Mouse (Mus musculus) ES-CJ7 (cell line): ENCODE measurements around the gene Helz2.

Experiments used
- DNase-seq: peaks from one replicate; pipeline ENCODE4 v3.0.0; 2011; ENCODE audit warnings: low read depth, low spot score

The Helz2 gene

GRCm38 (mm10) chr2:181241602-181242313 is at the start of gene Helz2:
Gene Helz2, minus strand, starts transcription at chr2:181242027.
- DNase-seq, result peak; percentile 38

GRCm38 (mm10) chr2:181290937-181291336 is 49.1 kb upstream of the Helz2 start:
- no peak for DNase-seq

DNA sequence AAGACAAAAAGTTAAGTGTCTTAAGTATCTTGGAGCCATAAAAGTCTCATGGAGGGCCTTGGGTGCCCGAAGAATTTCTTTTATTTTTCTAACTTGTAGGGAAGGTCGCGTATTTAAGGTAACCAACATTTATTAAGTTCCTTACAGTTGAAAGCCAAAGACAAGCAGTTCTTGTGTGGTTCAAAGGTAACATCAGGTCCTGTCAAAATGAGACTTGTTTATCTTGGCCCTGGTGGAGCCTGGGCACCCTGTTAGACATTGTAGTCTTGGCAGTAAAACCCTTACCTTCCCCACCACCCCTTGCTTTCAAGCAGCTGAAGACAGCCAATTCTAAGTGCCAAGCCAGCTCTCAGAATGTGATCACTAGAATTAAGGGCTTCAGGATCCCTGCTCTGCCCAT is 46.9 kb upstream of the Helz2 start:
- no peak for DNase-seq

- peak; percentile 99 for DNase-seq
Measured at GRCm38 (mm10) chr2:181287958-181288350, 46.1 kb upstream of the Helz2 start, which contains the start of gene Gmeb2. Gene Gmeb2, minus strand, starts transcription at chr2:181288035.

- DNase-seq, result peak; percentile 64
Measured at GRCm38 (mm10) chr2:181287338-181287957, 45.6 kb upstream of the Helz2 start.

GRCm38 (mm10) chr2:181286629-181287337 is 45.0 kb upstream of the Helz2 start:
- DNase-seq, result no peak

GRCm38 (mm10) chr2:181279968-181280367 is 38.1 kb upstream of the Helz2 start:
- no peak for DNase-seq

- DNase-seq, result no peak
Measured at GRCm38 (mm10) chr2:181277866-181278265, 36.0 kb upstream of the Helz2 start.

GRCm38 (mm10) chr2:181276766-181277165 is 34.9 kb upstream of the Helz2 start:
- DNase-seq, result no peak

DNA sequence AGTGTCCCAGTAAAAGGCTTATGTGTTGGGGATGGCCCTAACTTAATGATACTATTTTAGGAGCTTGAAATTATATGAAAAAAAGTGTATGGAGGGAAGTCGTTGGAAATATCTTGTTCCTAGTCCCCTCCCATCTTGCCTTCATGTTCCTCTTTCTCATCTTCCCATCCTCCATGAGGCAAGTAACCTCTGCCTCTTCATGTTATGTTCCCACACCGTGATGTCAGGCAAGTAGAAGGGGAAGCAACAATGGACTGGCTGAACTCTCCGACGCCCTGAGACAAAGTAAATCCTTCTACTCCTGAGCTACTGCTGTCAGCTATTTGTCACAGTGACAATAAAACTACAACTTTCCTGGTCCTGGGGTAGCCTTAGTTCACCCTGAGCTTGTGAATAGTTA is 32.8 kb upstream of the Helz2 start:
- no peak for DNase-seq

DNA sequence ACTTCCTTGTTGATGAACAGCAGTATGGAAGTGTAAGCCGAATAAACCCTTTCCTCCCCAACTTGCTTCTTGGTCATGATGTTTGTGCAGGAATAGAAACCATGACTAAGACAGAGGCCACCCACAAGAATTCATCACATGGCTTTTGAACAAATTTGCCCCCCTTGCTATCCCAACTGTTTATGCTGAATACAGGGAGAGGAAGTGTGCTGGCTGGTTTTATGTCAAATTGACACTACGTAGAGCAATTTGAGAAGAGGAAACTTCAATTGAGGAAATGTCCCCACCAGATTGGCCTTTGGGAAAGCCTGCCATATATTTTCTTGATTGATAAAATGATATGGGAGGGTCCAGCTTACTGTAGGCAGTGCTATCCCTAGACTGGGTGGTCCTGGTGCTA is 32.0 kb upstream of the Helz2 start:
- no peak for DNase-seq

- DNase-seq, result no peak
Measured at GRCm38 (mm10) chr2:181272092-181272491, 30.3 kb upstream of the Helz2 start.

- DNase-seq, result no peak
Measured at GRCm38 (mm10) chr2:181266839-181267238, 25.0 kb upstream of the Helz2 start.

DNA sequence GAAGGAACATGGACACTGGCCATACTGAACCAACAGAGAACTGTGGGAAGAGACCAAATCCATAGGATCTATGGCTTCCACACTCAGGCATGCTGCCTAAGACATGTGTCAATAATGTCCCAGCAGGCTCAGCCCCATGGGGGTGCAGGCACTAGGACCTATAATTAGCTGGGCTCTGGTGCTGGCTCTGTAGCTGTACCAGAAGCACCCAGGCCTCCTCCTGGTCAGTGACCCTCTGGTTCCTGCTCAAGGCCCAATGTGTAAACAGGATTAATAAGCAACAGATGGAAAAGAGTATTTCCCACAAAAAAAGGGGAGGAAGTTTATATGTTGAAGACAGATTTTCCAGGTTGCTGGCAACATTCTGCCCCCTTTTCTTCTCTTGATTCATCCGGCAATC is 11.4 kb upstream of the Helz2 start:
- no peak for DNase-seq

DNA sequence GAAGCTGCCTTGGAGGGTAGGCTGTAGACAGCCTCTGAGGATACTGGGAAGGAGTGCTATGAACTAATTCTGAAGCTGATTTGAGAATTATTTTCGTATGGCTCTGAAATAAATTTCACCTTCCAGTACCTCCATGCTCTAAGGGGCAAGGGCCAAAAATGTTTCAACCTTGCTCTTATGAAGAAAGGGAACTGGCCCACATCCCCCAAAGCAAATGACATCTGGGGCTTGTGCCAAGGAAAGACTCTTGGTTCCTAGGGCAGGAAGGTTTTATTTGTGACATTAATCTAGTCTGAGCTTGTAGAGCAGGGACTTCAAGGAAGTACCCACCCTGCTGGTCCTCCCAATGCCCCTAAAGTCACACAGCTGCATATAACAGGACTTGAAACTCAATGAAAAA is 10.0 kb upstream of the Helz2 start:
- no peak for DNase-seq

GRCm38 (mm10) chr2:181249217-181249616 is 7.4 kb upstream of the Helz2 start:
- no peak for DNase-seq

DNA sequence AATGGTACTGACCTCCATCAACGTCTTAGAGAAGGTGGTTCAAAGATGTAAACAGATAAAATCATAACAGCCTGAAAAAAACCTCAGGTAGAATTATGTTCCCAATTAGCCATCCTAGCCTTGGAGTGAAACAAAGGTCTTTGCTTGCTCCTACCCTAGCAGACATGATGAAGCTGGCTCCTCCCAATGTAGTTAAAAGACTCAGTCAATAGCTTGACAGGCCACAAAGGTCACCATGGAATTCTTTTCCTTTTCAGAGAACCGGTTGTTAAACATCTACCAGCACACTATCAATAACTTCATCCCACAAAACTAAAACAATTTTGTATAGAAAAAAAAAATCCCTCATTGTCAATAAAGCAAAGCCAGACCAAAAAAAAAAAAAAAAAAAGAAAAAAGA is 3.2 kb upstream of the Helz2 start:
- DNase-seq, result no peak

DNA sequence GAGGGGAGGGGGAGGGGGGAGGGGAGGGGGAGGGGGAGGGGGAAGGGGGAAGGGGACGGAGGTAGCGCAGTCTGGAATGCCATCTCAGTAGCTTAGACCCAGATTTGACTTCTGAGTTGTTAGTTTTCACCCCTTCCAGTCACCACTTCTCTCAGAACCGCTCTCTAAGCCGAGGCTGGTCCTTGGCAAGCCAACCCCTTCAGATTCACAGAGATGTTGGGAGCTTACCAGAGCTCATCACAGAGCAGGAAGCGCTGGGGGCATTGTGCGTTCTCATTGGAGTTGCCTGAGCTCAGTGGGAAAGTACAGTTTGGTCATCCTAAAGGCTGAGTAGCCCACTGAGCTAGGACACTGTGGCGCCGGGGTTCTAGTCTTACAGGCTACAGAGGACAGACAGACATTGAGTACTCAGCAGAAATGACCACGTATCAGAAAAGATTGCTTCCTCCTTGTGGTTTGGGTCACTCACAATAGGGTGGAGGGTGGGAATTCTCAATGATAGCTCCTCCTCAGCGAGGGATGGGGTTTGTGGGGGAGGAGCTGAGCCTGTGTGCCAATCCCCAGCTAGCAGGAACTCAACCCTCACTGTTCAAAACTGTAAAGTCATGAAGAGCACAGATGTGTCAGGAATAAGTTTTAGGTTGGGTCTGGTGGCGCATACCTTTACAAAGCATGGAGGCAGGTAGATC is 2.0 kb upstream of the Helz2 start:
- peak; percentile 72 for DNase-seq

DNA sequence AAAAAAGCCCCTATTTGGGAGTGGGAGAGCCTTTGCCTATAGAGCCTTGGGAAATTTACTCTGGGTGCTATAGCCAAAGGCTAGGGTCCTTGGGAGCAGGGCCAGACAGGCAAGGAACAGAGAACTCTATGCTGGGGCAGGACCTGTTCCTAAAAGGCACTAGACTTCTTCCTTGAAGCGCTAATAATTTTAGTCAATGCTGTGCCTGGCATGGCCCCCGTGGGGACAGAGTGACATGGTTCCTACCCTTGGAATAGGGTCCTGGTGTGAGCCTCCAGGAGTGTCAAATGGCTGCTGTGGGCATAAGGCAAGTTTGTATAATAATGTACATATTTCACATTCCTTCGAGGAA is 463 bp upstream of the Helz2 start:
- no peak for DNase-seq

DNA sequence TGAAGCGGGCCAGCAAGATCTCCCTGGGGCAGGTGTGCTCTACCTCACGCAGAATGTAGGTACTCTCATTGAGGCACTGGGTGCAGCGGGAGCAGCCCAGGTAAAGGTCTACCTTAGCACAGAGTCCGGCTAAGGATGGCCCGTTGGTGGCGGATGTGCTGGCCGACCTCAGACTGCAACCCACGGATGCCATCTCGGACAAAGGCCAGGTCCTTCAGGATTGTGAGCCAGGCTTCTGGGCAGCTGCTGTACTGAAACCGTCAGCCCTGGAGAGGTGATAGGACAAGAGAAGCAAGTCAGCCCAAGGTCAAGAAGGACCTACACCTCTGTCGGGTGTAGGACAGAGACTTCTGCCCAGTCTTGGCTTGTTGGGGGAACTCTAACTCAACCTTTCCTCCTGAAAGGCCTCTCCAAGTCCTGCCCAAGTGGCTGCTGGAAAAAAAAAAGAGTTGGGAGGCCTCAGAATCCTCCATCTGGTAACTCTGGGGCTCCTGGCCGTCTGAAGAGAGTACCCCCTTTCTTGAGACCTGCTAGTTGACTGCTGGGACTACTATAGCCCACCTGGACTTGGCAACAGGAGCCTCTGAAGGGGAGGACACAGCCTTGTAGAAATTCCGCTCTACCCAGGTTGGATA is 904 bp downstream of the Helz2 start:
- DNase-seq, result no peak

- no peak for DNase-seq
Measured at GRCm38 (mm10) chr2:181239261-181239660, 2.6 kb downstream of the Helz2 start.

DNA sequence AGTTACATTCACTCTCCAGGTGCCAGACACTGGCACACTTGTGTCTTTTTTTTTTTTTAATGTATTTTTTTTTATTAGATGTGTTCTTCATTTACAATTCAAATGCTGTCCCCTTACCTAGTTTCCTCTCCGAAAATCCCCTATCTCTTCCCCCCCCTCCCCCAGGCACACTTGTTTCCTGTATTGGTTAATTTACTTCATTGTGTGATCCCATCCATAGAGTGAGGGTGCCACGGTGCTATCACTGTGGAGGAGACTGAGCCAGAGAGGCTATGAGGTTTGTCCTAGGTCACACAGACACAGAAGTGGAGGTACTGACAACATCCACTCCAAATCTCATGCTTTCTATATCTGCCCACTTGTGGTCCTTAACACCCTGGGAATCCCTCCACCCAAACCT is 3.0 kb downstream of the Helz2 start:
- DNase-seq, result no peak
